Mouse (Mus musculus) spleen, adult 2 months (tissue): Measurements from ENCODE around the gene Ttc19. TPM values are rescaled to one million over a fixed set of nuclear protein-coding genes. Genes with fewer than 3 reads are reported as not detected.

Experiments
- DNase-seq, 2 experiments: peaks; one replicate each; pipeline versions ENCODE4 v3.0.0 to v3.0.0-alpha.2; 2012 to 2021; ENCODE audit warnings: low spot score in 2 of 2, low read depth in 1 of 2
- H3K27ac ChIP-seq: fragments of 200-500 bp; 2 replicates; pipeline ENCODE4 v1.5.1; 2012; ENCODE audit warnings: low read length, inconsistent platforms; ENCODE audit not compliant: insufficient read depth
- H3K27me3 ChIP-seq: fragments of 200-500 bp; 2 replicates; pipeline ENCODE4 v1.6.1; 2012; ENCODE audit warnings: mild to moderate bottlenecking, moderate library complexity, low read length, inconsistent platforms; ENCODE audit not compliant: control insufficient read depth, insufficient read depth
- H3K36me3 ChIP-seq: fragments of 200-500 bp; 2 replicates; pipeline ENCODE4 v1.6.1; 2012; ENCODE audit warnings: mild to moderate bottlenecking, low read length, inconsistent platforms; ENCODE audit not compliant: control insufficient read depth, insufficient read depth
- H3K4me1 ChIP-seq: fragments of 200-500 bp; 2 replicates; pipeline ENCODE4 v1.6.1; 2011; ENCODE audit warnings: inconsistent platforms; ENCODE audit not compliant: control insufficient read depth, insufficient read depth, insufficient read length
- H3K4me3 ChIP-seq: fragments of 200-500 bp; 2 replicates; pipeline ENCODE4 v1.5.1; 2011; ENCODE audit warnings: mild to moderate bottlenecking, inconsistent platforms; ENCODE audit not compliant: insufficient read depth, insufficient read length; ENCODE audit errors: extremely low read depth
- CTCF ChIP-seq: fragments of 200-500 bp; IDR thresholded peaks from 2 replicates; pipeline ENCODE4 v1.5.1; 2011; ENCODE audit warnings: mild to moderate bottlenecking, inconsistent platforms; ENCODE audit not compliant: insufficient read depth, insufficient read length, insufficient replicate concordance; ENCODE audit errors: extremely low read depth
- POLR2A ChIP-seq: fragments of 200-500 bp; IDR thresholded peaks from 2 replicates; pipeline ENCODE4 v1.6.1; 2011; ENCODE audit warnings: low read depth, low read length, inconsistent platforms
- WGBS: fragments of 180-500 bp; shearing (Covaris S2); methylation state at CpG from one replicate; pipeline ENCODE4 v1.1.7; 2018; 5-methylcytosine and 5-hydroxymethylcytosine counted together
- polyA plus RNA-seq: library from polyadenylated mRNA; depleted of rRNA; stranded (reverse); fragments of >200 nt; gene quantifications from 2 replicates; pipeline ENCODE4 v1.2.3, GENCODE M21; 2012; rRNA removed

The Ttc19 gene
- polyA plus RNA-seq = 4.4 and 5.3 TPM in 2 replicates

DNA sequence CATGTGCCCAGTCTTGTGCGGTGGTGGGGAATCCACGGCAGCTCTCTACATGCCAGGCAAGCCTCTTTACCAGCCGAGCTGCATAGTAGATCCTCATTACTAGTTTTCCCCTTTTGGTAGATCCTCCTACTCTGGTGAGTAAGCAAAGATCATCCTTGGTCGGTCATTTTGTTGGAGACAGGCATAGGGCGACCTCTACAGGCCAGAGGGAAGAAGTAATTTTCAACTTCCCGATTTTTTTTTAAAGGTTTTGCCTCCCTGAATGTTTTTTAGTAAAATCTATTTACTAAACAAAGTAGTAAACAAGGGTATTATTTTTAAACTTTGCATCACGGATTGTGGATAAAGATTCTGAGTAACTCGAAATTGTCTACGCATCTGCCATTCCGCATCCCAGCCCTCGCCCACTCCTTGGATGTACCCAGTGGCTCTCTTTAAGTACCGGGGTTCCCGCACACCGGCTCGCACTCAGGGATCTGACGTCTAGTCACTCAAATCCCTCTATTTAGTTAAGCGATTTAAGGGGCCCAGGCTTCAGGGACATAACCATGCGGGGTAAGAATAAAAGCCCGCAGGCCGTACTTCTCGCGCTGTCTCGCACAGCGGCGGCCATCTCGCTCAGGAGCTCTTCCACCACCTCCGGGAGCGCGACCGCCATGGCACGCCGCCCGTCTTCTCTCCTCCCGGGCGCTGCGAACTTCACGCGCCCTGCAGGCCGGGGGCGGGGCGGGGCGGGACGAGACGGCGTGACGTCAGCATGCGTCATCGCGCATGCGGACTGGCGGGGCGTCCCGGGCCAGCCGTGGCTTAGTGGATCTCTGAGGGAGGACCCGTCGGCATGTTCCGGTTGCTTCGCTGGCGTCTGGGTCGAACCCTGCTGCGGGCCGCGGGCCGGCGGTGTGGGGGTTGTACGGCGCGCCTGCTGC is at the start of gene Ttc19, which contains the start of gene Zswim7:
TSS of gene Ttc19 (plus strand) at position 799 of the 926 bp plus-strand sequence.
TSS of gene Zswim7 (minus strand) at position 701 of the 926 bp plus-strand sequence.
- WGBS = under 1% methylated on average over 67 of the region's 68 CpGs
- DNase-seq = peak; percentile 80 to 88
- TF ChIP-seq POLR2A = peak; percentile 56
- TF ChIP-seq CTCF = peak; percentile 30; the same call in 1 of the 2 replicates

DNA sequence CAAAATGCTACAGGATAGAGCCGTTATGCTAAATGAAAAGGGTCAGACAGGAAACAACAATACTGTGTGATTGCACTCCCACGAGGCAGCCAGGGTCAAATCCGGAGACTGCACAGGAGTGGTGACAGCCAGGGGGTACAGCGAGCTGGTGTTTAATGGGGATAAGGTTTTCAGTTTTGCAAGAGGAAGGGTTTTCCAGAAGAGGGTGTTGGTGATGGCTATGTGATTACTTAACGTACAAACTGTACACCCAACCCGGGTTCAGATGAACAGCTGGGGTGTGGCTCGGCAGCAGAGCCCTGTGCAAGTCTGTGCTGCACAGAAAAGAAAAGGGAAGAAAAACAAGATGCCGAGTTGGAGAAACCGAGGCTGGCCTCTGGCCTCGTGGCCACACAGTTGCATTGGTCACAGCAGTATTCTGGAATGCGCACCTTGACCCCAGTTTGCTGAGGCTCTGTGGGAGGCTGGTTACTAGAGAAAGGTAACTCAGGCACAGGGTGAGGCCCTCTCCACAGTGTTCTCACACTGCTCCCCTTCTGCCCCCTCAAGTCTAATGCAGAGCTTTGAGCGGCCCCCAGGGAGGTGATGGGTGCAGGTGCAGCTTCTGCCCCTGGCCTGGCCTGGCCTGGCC is 40.5 kb upstream of the Ttc19 start:
- TF ChIP-seq CTCF (no peak), POLR2A (no peak)
- DNase-seq = no peak
- WGBS = 77% methylated on average over 12 of the region's 12 CpGs
- Histone ChIP-seq H3K27me3 (no peaks in the 10 kb centered on the region), H3K27ac (no peak overlapping the region), H3K4me3 (no peak overlapping the region), H3K4me1 (no peaks in the 10 kb centered on the region), H3K36me3 (no peaks in the 10 kb centered on the region)

More for the DNA sequence above, at the start of gene Ttc19, which contains the start of gene Zswim7:
- H3K4me3 ChIP-seq = peak within 1 kb of the TSS; percentile 84
- no peaks in the 10 kb centered on the region for H3K27me3 ChIP-seq
- peak within 1 kb of the TSS; percentile 85 for H3K27ac ChIP-seq
- H3K4me1 ChIP-seq = no peaks in the 10 kb centered on the region; the same call in 1 of the 2 replicates
- no peaks in the 10 kb centered on the region for H3K36me3 ChIP-seq

DNA sequence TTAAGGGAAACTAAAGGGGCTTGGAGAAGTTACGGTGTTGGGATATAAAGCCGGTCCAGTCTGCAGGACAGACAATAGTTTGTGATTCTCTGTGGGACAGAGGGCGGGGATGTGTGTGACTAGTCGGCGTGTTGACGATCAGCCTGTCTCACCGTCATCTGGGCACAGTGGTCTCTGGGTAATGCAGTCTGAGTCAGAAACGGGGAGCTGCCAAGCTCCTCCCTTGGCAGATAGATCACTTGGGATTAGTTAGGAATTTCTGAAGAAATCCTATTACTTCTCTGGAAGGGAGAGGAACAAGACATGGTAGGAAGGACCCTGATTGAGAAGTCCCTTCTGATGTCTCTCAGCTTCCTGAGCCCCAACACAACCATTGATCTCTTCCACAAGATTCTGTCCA is 37.4 kb upstream of the Ttc19 start:
- no peaks in the 10 kb centered on the region for H3K36me3 ChIP-seq
- H3K4me3 ChIP-seq = no peak overlapping the region
- no peak overlapping the region for H3K27ac ChIP-seq
- WGBS = 88% methylated on average over 8 of the region's 8 CpGs
- TF ChIP-seq CTCF (no peak), POLR2A (no peak)
- peaks cover under 1% of the 10 kb centered on the region; the same call in 1 of the 2 replicates for H3K4me1 ChIP-seq
- DNase-seq = no peak
- H3K27me3 ChIP-seq = peaks cover 6% of the 10 kb centered on the region

DNA sequence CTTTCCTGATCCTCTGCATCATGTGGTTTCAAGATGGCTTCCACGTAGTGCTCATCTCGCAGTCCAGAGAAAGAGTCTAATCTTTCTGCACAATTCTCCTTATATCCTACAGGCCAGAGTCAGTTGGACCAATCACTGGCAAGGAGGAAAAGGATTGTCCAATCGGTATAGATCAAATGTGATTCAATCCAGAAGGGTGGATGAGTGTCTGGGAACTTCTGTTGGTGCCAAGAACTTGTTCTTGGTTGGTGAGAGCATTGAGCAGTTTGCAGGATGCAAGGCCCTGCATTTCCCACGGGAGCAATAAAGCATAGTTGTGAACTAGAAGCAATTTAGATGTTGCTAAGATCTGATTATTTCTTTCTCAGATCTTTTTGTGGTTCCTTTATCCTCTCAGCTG is 36.8 kb upstream of the Ttc19 start:
- TF ChIP-seq POLR2A = no peak
- no peak for TF ChIP-seq CTCF
- WGBS = 82% methylated on average over 4 of the region's 4 CpGs
- no peaks in the 10 kb centered on the region for H3K36me3 ChIP-seq
- H3K27me3 ChIP-seq = peaks cover 6% of the 10 kb centered on the region
- no peak overlapping the region for H3K27ac ChIP-seq
- H3K4me1 ChIP-seq = peaks cover 5% of the 10 kb centered on the region
- no peak overlapping the region for H3K4me3 ChIP-seq
- no peak for DNase-seq

DNA sequence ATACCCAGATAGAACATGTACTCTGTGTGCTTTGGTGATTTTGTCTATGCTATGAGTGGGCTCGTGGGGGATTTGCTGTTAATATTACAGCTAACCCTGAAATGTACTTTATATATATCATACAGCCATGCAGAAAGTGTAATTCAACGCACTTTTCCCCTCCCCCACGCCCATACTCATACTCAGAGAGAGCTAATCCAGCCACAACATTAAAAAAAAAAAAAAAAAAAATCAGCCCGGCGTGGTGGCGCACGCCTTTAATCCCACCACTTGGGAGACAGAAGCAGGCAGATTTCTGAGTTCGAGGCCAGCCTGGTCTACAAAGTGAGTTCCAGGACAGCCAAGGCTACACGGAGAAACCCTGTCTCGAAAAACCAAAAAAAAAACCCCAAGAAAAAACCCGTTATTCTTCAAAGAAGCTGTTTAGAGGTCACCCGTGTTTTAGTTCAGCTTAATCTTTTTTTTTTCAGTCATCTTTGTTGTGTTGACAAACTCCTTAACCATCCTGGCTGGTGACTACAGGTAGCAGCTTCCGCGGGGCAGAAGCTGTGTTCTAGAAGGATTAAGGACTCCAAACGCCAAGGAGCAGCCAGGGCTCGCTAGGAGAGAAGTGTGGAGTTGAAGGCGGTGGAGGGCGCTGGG is 33.4 kb upstream of the Ttc19 start:
- H3K4me1 ChIP-seq = peaks cover 5% of the 10 kb centered on the region
- no peak for TF ChIP-seq POLR2A
- TF ChIP-seq CTCF = no peak
- no peak for DNase-seq
- H3K36me3 ChIP-seq = no peaks in the 10 kb centered on the region
- peaks cover 8% of the 10 kb centered on the region for H3K27me3 ChIP-seq
- WGBS = 31% methylated on average over 18 of the region's 18 CpGs
- no peak overlapping the region for H3K27ac ChIP-seq
- H3K4me3 ChIP-seq = peak overlapping the region; percentile 51; the same call in 1 of the 2 replicates

DNA sequence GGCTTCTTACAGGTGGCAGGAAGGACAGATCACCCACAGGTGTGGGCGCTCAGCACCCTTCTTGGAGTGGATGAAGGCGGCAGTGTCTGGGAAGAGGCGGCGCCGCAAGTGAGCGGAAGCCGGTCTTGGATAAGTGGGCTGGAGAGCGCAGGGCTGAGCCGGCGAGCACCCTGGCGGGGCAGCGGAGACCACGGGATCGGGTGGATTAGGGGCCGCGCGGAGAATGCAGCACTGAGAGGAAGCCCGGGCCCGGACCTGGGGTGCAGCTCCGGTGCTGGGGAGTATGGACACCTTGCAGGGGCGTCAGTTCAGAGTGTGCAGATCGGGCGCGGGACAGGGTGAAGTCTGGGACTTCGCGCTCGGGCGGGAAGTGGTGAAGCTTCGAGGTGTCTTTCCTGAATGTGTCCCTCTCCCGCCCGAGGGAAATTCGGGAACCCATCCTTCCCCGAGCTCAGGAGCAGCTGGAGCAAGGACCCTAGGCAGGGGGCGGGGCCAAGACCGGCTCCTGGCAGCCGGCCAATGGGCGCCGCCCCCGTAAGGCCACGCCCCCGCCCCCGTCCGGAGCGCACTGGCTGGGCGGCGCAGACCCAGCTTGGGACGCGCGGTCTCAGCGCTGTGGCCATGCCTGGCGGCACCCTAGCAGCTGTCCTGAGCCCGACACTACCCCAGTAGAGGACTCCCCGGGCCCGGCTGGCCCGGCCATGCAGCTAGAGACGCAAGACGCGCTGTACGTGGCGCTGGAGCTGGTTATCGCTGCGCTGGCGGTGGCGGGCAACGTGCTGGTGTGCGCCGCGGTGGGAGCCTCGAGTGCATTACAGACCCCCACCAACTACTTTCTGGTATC is 32.6 kb upstream of the Ttc19 start, which contains the start of gene Adora2b:
TSS of gene Adora2b (plus strand) at position 584 of the 844 bp plus-strand sequence.
- DNase-seq = peak in 1 of 2 experiments; percentile 21
- H3K4me1 ChIP-seq = peaks cover 5% of the 10 kb centered on the region
- H3K27me3 ChIP-seq = peaks cover 8% of the 10 kb centered on the region
- H3K36me3 ChIP-seq = no peaks in the 10 kb centered on the region
- 1% methylated on average over 69 of the region's 69 CpGs for WGBS
- H3K27ac ChIP-seq = no peak within 1 kb of the TSS
- TF ChIP-seq CTCF (no peak), POLR2A (no peak)
- peak within 1 kb of the TSS; percentile 51 for H3K4me3 ChIP-seq
